Mouse (Mus musculus) neural tube, embryonic 12.5 days (tissue): ENCODE data around the gene Dnase1l3. TPM values are rescaled to one million over a fixed set of nuclear protein-coding genes. Genes with fewer than 3 reads are reported as not detected.

ENCODE experiments used
- ATAC-seq: fragments of 200-750 bp; cut with Nextera tagmentation; 2 replicates; pipeline ENCODE4 v1.8.0; 2017; ENCODE audit warnings: low read depth, mild to moderate bottlenecking, moderate TSS enrichment, moderate library complexity; ENCODE audit not compliant: low FRiP score
- H3K27ac ChIP-seq: fragments of 300-500 bp; sonication (generic); 2 replicates; pipeline ENCODE4 v1.5.1; 2016
- H3K27me3 ChIP-seq: fragments of 300-500 bp; sonication (generic); replicated peaks from 2 replicates; pipeline ENCODE4 v1.6.1; 2016; ENCODE audit warnings: mild to moderate bottlenecking
- H3K36me3 ChIP-seq: fragments of 300-500 bp; sonication (generic); 2 replicates; pipeline ENCODE4 v1.6.1; 2016; ENCODE audit warnings: mild to moderate bottlenecking
- H3K4me1 ChIP-seq: fragments of 300-500 bp; sonication (generic); 2 replicates; pipeline ENCODE4 v1.6.1; 2016
- H3K4me2 ChIP-seq: fragments of 300-500 bp; sonication (generic); replicated peaks from 2 replicates; pipeline ENCODE4 v1.6.1; 2016; ENCODE audit warnings: mild to moderate bottlenecking
- H3K4me3 ChIP-seq: fragments of 300-500 bp; sonication (generic); 2 replicates; pipeline ENCODE4 v1.5.1; 2016
- H3K9ac ChIP-seq: fragments of 300-500 bp; sonication (generic); 2 replicates; pipeline ENCODE4 v1.6.1; 2016; ENCODE audit warnings: mild to moderate bottlenecking
- H3K9me3 ChIP-seq: fragments of 300-500 bp; sonication (generic); 2 replicates; pipeline ENCODE4 v1.6.1; 2016; ENCODE audit warnings: mild to moderate bottlenecking
- WGBS: fragments of 180-500 bp; shearing (Covaris S2); methylation state at CpG from one replicate; pipeline ENCODE4 v1.1.7; 2016; 5-methylcytosine and 5-hydroxymethylcytosine counted together
- polyA plus RNA-seq: library from polyadenylated mRNA; unstranded; fragments of >200 nt; fragmentation: Nextera tagmentation; extraction: Ambion mirVana; gene quantifications from 2 replicates; pipeline ENCODE4 v1.2.1, GENCODE M21; 2016

Gene Dnase1l3
- 0.04 and 0.15 TPM in 2 replicates for polyA plus RNA-seq

GRCm38 (mm10) chr14:7994271-7994767, at the start of gene Dnase1l3:
TSS of gene Dnase1l3 (minus strand) at chr14:7994573.
- 72% methylated on average over 8 of the region's 8 CpGs for WGBS
- Histone ChIP-seq H3K9me3 (no peaks in the 10 kb centered on the region), H3K36me3 (no peaks in the 10 kb centered on the region), H3K9ac (no peak within 1 kb of the TSS), H3K4me2 (no peak within 1 kb of the TSS), H3K27me3 (peaks cover 7% of the 10 kb centered on the region; the same call in 1 of the 2 replicates), H3K4me1 (no peaks in the 10 kb centered on the region), H3K4me3 (no peak within 1 kb of the TSS), H3K27ac (no peak within 1 kb of the TSS)
- ATAC-seq: no peak

GRCm38 (mm10) chr14:8042577-8042976, 48.2 kb upstream of the Dnase1l3 start:
- Histone ChIP-seq H3K4me3 (no peak overlapping the region), H3K4me2 (no peak overlapping the region), H3K9me3 (no peaks in the 10 kb centered on the region), H3K27ac (no peak overlapping the region), H3K4me1 (no peaks in the 10 kb centered on the region), H3K9ac (no peak overlapping the region), H3K36me3 (peaks cover 17% of the 10 kb centered on the region), H3K27me3 (no peaks in the 10 kb centered on the region)
- WGBS: 92% methylated on average over 9 of the region's 9 CpGs
- no peak for ATAC-seq

- Histone ChIP-seq H3K27ac (no peak overlapping the region), H3K4me3 (no peak overlapping the region), H3K9me3 (no peaks in the 10 kb centered on the region), H3K4me1 (no peaks in the 10 kb centered on the region), H3K27me3 (no peaks in the 10 kb centered on the region), H3K36me3 (peaks cover 13% of the 10 kb centered on the region), H3K9ac (no peak overlapping the region), H3K4me2 (no peak overlapping the region)
- no peak for ATAC-seq
- 87% methylated on average over 2 of the region's 2 CpGs for WGBS
Observed at GRCm38 (mm10) chr14:8042120-8042519, 47.7 kb upstream of the Dnase1l3 start.

GRCm38 (mm10) chr14:8040911-8041678, 46.7 kb upstream of the Dnase1l3 start:
- ATAC-seq: no peak
- Histone ChIP-seq H3K27me3 (no peaks in the 10 kb centered on the region), H3K36me3 (peaks cover 6% of the 10 kb centered on the region; the same call in 1 of the 2 replicates), H3K4me3 (no peak overlapping the region), H3K4me2 (no peak overlapping the region), H3K9me3 (no peaks in the 10 kb centered on the region), H3K4me1 (no peaks in the 10 kb centered on the region), H3K9ac (no peak overlapping the region), H3K27ac (no peak overlapping the region)
- 88% methylated on average over 12 of the region's 12 CpGs for WGBS

GRCm38 (mm10) chr14:8040179-8040578, 45.8 kb upstream of the Dnase1l3 start:
- Histone ChIP-seq H3K27me3 (no peaks in the 10 kb centered on the region), H3K27ac (no peak overlapping the region), H3K4me2 (no peak overlapping the region), H3K9me3 (no peaks in the 10 kb centered on the region), H3K4me1 (no peaks in the 10 kb centered on the region), H3K9ac (no peak overlapping the region), H3K4me3 (no peak overlapping the region), H3K36me3 (peaks cover 2% of the 10 kb centered on the region; the same call in 1 of the 2 replicates)
- WGBS: 83% methylated on average over 3 of the region's 3 CpGs
- no peak for ATAC-seq

- H3K4me2 ChIP-seq: no peak overlapping the region
- H3K4me1 ChIP-seq: no peaks in the 10 kb centered on the region
- no peak for ATAC-seq
- H3K27ac ChIP-seq: no peak overlapping the region
- no peak overlapping the region for H3K9ac ChIP-seq
- H3K9me3 ChIP-seq: no peaks in the 10 kb centered on the region
- peaks cover 2% of the 10 kb centered on the region; the same call in 1 of the 2 replicates for H3K36me3 ChIP-seq
- H3K27me3 ChIP-seq: no peaks in the 10 kb centered on the region
- 84% methylated on average over 7 of the region's 7 CpGs for WGBS
- no peak overlapping the region for H3K4me3 ChIP-seq
Observed at GRCm38 (mm10) chr14:8038791-8039448, 44.5 kb upstream of the Dnase1l3 start.

GRCm38 (mm10) chr14:8038150-8038549, 43.8 kb upstream of the Dnase1l3 start:
- H3K9me3 ChIP-seq: no peaks in the 10 kb centered on the region
- H3K27ac ChIP-seq: no peak overlapping the region
- no peak overlapping the region for H3K9ac ChIP-seq
- no peaks in the 10 kb centered on the region for H3K4me1 ChIP-seq
- WGBS: 88% methylated on average over 5 of the region's 5 CpGs
- H3K36me3 ChIP-seq: peaks cover 2% of the 10 kb centered on the region; the same call in 1 of the 2 replicates
- ATAC-seq: no peak
- no peak overlapping the region for H3K4me3 ChIP-seq
- H3K4me2 ChIP-seq: no peak overlapping the region
- no peaks in the 10 kb centered on the region for H3K27me3 ChIP-seq

GRCm38 (mm10) chr14:8036406-8036805, 42.0 kb upstream of the Dnase1l3 start:
- H3K9ac ChIP-seq: no peak overlapping the region
- no peaks in the 10 kb centered on the region for H3K27me3 ChIP-seq
- H3K9me3 ChIP-seq: no peaks in the 10 kb centered on the region
- H3K4me1 ChIP-seq: no peaks in the 10 kb centered on the region
- no peak overlapping the region for H3K4me2 ChIP-seq
- no peaks in the 10 kb centered on the region; the same call in 1 of the 2 replicates for H3K36me3 ChIP-seq
- no peak for ATAC-seq
- no peak overlapping the region for H3K27ac ChIP-seq
- 80% methylated on average over 5 of the region's 5 CpGs for WGBS
- no peak overlapping the region for H3K4me3 ChIP-seq

GRCm38 (mm10) chr14:8035951-8036350, 41.6 kb upstream of the Dnase1l3 start:
- no peak for ATAC-seq
- Histone ChIP-seq H3K4me3 (no peak overlapping the region), H3K27me3 (no peaks in the 10 kb centered on the region), H3K27ac (no peak overlapping the region), H3K9me3 (no peaks in the 10 kb centered on the region), H3K36me3 (no peaks in the 10 kb centered on the region), H3K4me1 (no peaks in the 10 kb centered on the region), H3K9ac (no peak overlapping the region), H3K4me2 (no peak overlapping the region)
- WGBS: 92% methylated on average over 6 of the region's 6 CpGs

- Histone ChIP-seq H3K4me1 (no peaks in the 10 kb centered on the region), H3K4me2 (no peak overlapping the region), H3K4me3 (no peak overlapping the region), H3K36me3 (no peaks in the 10 kb centered on the region), H3K27ac (no peak overlapping the region), H3K9ac (no peak overlapping the region), H3K27me3 (no peaks in the 10 kb centered on the region), H3K9me3 (no peaks in the 10 kb centered on the region)
- 78% methylated on average over 5 of the region's 5 CpGs for WGBS
- no peak for ATAC-seq
Observed at GRCm38 (mm10) chr14:8034561-8034960, 40.2 kb upstream of the Dnase1l3 start.

- Histone ChIP-seq H3K4me3 (no peak overlapping the region), H3K4me1 (no peaks in the 10 kb centered on the region), H3K27ac (no peak overlapping the region), H3K4me2 (no peak overlapping the region), H3K27me3 (no peaks in the 10 kb centered on the region), H3K9ac (no peak overlapping the region), H3K36me3 (no peaks in the 10 kb centered on the region), H3K9me3 (no peaks in the 10 kb centered on the region)
- no peak for ATAC-seq
- 73% methylated on average over 13 of the region's 13 CpGs for WGBS
Observed at GRCm38 (mm10) chr14:8032087-8032944, 37.9 kb upstream of the Dnase1l3 start.

GRCm38 (mm10) chr14:8030535-8030934, 36.2 kb upstream of the Dnase1l3 start:
- Histone ChIP-seq H3K4me3 (no peak overlapping the region), H3K4me1 (no peaks in the 10 kb centered on the region), H3K36me3 (no peaks in the 10 kb centered on the region), H3K27ac (no peak overlapping the region), H3K4me2 (no peak overlapping the region), H3K27me3 (no peaks in the 10 kb centered on the region), H3K9ac (no peak overlapping the region), H3K9me3 (no peaks in the 10 kb centered on the region)
- WGBS: 36% methylated on average over 4 of the region's 4 CpGs
- no peak for ATAC-seq
